Mouse (Mus musculus) liver, adult 2 months (tissue): ENCODE measurements around the gene Abca7. TPM values are rescaled to one million over a fixed set of nuclear protein-coding genes. Genes with fewer than 3 reads are reported as not detected.

Experiments
- DNase-seq: peaks from one replicate; pipeline ENCODE4 v3.0.0-alpha.2; 2011; ENCODE audit warnings: low read depth, low spot score; ENCODE audit errors: extremely low read depth
- H3K27ac ChIP-seq: fragments of 200-500 bp; replicated peaks from 2 replicates; pipeline ENCODE4 v1.5.1; 2012; ENCODE audit warnings: low read depth, mild to moderate bottlenecking, control low read depth, inconsistent platforms, low read length; ENCODE audit not compliant: insufficient read depth
- H3K27me3 ChIP-seq: fragments of 200-500 bp; 2 replicates; pipeline ENCODE4 v1.6.1; 2012; ENCODE audit warnings: mild to moderate bottlenecking, moderate library complexity, low read length, inconsistent platforms; ENCODE audit not compliant: control insufficient read depth, insufficient read depth
- H3K36me3 ChIP-seq: fragments of 200-500 bp; 2 replicates; pipeline ENCODE4 v1.6.1; 2012; ENCODE audit warnings: low read length, inconsistent platforms; ENCODE audit not compliant: control insufficient read depth, insufficient read depth
- H3K4me1 ChIP-seq: fragments of 200-500 bp; 2 replicates; pipeline ENCODE4 v1.6.1; 2011; ENCODE audit warnings: low read length; ENCODE audit not compliant: control insufficient read depth, insufficient read depth
- H3K4me3 ChIP-seq: fragments of 200-500 bp; 2 replicates; pipeline ENCODE4 v1.5.1; 2011; ENCODE audit warnings: low read depth, mild to moderate bottlenecking, control low read depth, low read length, moderate library complexity; ENCODE audit not compliant: insufficient read depth
- H3K79me2 ChIP-seq: fragments of 200-500 bp; 2 replicates; pipeline ENCODE4 v1.6.1; 2012; ENCODE audit warnings: inconsistent platforms, mild to moderate bottlenecking, low read length, moderate library complexity; ENCODE audit not compliant: control insufficient read depth, insufficient read depth
- H3K9ac ChIP-seq: fragments of 200-500 bp; 2 replicates; pipeline ENCODE4 v1.6.1; 2012; ENCODE audit warnings: low read depth, mild to moderate bottlenecking, control low read depth, inconsistent platforms, low read length
- CTCF ChIP-seq: fragments of 200-500 bp; IDR thresholded peaks from 2 replicates; pipeline ENCODE4 v1.5.1; 2011; ENCODE audit warnings: low read depth, low read length, control low read depth
- POLR2A ChIP-seq: fragments of 200-500 bp; IDR thresholded peaks from 2 replicates; pipeline ENCODE4 v1.6.1; 2011; ENCODE audit warnings: low read length, control low read depth; ENCODE audit not compliant: insufficient read depth; ENCODE audit errors: extremely low read depth
- WGBS: fragments of 180-500 bp; shearing (Covaris S2); methylation state at CpG from one replicate; pipeline ENCODE4 v1.1.7; 2018; 5-methylcytosine and 5-hydroxymethylcytosine counted together
- polyA plus RNA-seq: library from polyadenylated mRNA; depleted of rRNA; stranded (reverse); fragments of >200 nt; gene quantifications from 2 replicates; pipeline ENCODE4 v1.2.3, GENCODE M21; 2012
- total RNA-seq: library from RNA; depleted of rRNA; stranded (reverse); fragments of >200 nt; gene quantifications from 2 replicates; pipeline ENCODE4 v1.2.3, GENCODE M21; 2014

The Abca7 gene
- total and polyA plus RNA-seq, 2 experiments: 1.4 to 3.2 TPM

DNA sequence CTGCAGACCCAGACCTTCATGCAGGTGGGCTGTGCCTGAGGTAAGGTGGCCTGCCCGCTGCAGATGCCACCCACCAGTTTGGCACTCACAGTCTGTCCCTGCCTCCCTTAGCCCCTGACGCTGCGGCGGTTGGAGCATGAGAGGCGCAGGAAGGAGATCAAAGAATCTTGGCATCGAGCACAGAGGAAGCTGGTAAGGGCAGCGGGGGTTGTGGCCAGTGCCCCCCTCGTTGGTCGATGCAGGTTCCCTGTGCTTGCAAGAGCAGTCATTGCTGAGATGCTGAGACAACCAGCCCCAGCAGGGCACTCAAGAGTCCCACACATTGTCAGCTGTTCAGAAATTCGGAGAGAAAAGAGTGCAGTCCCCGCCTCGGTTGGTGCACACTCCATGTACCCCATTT lies 25.9 kb downstream of the Abca7 start:
- H3K36me3 ChIP-seq: no peaks in the 10 kb centered on the region
- no peak for TF ChIP-seq CTCF
- no peak for TF ChIP-seq POLR2A
- H3K4me3 ChIP-seq: no peak overlapping the region
- H3K27me3 ChIP-seq: no peaks in the 10 kb centered on the region
- DNase-seq: no peak
- H3K4me1 ChIP-seq: no peaks in the 10 kb centered on the region
- WGBS: 91% methylated on average over 12 of the region's 12 CpGs
- H3K79me2 ChIP-seq: no peaks in the 10 kb centered on the region
- no peak overlapping the region for H3K27ac ChIP-seq
- no peak overlapping the region for H3K9ac ChIP-seq

DNA sequence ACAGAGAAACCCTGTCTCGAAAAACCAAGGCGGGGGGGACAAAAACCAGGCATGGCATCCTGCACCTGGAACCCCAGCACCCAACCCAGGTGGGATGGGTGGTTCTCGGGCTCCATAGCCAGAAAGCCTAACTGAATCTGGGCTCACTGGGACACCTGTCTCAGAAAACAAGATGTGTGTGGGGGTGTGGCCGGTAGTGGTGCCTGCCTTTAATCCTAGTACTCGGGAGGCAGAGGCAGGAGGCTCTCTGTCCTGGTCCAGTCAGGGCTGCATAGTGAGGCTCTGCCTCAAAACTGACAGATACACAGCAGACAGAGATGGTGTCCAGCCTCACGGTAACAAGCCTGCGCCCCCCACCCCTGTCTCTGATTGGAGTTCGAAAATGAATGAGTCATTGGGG lies 26.5 kb downstream of the Abca7 start:
- no peaks in the 10 kb centered on the region for H3K79me2 ChIP-seq
- 95% methylated on average over 8 of the region's 8 CpGs for WGBS
- TF ChIP-seq POLR2A (no peak), CTCF (no peak)
- DNase-seq: no peak
- no peak overlapping the region for H3K4me3 ChIP-seq
- no peak overlapping the region for H3K27ac ChIP-seq
- no peaks in the 10 kb centered on the region for H3K36me3 ChIP-seq
- H3K27me3 ChIP-seq: no peaks in the 10 kb centered on the region
- H3K9ac ChIP-seq: no peak overlapping the region
- no peaks in the 10 kb centered on the region for H3K4me1 ChIP-seq

DNA sequence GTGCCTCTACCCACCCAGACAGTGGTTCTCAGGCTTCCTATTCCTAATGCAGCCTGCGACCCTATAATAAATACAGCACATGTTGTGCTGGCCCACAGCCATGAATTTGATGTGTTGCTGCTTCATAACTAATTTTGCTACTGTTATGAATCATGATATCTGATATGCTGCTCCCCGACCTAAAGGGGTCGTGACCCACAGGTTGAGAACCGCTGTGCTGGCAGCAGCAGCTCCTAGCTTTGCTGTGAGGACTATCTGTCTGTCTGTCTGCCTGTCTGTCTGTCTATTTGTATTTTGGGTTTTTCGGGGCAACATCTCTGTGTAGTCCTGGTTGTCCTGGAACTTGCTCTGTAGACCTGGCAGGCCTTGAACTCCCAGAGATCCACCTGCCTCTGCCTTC lies 27.5 kb downstream of the Abca7 start:
- Histone ChIP-seq H3K4me1 (no peaks in the 10 kb centered on the region), H3K79me2 (no peaks in the 10 kb centered on the region), H3K4me3 (no peak overlapping the region), H3K27ac (no peak overlapping the region), H3K36me3 (no peaks in the 10 kb centered on the region), H3K9ac (no peak overlapping the region), H3K27me3 (no peaks in the 10 kb centered on the region)
- 55% methylated on average over 5 of the region's 5 CpGs for WGBS
- no peak for DNase-seq
- no peak for TF ChIP-seq POLR2A
- no peak for TF ChIP-seq CTCF

DNA sequence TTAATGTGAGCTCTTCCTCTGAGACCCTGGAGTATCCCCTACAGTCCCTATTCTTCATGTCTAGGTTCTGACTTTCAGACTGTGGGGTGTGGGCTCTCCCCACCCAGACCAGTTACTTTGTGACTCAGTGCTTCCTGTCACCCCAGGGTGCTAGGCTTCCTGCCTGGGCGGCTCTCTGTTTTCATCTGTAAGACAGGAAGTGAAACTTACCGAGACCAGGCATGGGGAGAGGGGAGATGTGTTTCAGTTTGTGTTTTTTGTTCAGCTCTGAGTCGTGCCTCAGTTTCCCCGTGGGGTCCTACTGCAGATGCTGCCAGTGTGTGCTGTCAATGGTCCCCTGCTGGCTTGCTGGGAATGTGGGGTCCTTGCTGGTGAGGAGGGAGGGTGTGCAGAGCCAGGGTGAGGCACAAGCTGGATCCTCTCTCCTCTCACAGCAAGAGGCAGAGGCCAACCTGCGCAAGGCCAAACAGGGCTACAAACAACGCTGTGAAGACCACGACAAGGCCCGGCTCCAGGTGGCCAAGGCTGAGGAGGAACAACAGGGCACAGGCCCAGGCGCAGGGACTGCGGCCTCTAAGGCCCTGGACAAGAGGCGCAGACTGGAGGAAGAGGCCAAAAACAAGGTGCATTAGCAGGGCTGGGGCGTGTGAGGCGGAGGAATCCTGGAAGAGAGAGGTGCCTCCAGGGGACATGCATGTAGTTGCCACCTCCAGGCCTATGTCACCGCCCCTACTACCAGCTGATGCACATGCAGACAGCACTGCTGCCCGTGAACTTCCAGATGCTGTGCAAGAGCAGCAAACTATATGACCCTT lies 28.1 kb downstream of the Abca7 start:
- WGBS: 81% methylated on average over 15 of the region's 15 CpGs
- H3K9ac ChIP-seq: no peak overlapping the region
- no peaks in the 10 kb centered on the region for H3K4me1 ChIP-seq
- H3K36me3 ChIP-seq: no peaks in the 10 kb centered on the region
- no peak for DNase-seq
- H3K79me2 ChIP-seq: no peaks in the 10 kb centered on the region
- no peak overlapping the region; the same call in 1 of the 2 replicates for H3K27ac ChIP-seq
- no peak for TF ChIP-seq POLR2A
- TF ChIP-seq CTCF: no peak
- H3K4me3 ChIP-seq: no peak overlapping the region
- H3K27me3 ChIP-seq: no peaks in the 10 kb centered on the region

DNA sequence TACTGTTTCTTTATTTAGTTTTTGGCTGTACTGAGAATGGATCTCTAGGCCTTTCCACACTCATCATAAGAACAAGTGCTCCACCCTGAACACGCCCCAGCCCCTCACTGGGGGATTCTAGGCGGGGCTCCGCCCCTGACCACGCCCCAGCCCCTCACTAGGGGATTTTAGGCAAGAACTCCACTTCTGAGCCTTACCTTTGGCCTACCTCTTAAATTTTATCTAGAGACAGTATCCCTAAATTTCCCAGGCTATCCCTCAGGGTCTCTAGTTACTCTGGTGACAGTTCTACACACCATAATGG lies 28.7 kb downstream of the Abca7 start:
- Histone ChIP-seq H3K9ac (no peak overlapping the region), H3K36me3 (no peaks in the 10 kb centered on the region), H3K27me3 (no peaks in the 10 kb centered on the region), H3K79me2 (no peaks in the 10 kb centered on the region), H3K27ac (no peak overlapping the region), H3K4me1 (no peaks in the 10 kb centered on the region), H3K4me3 (no peak overlapping the region)
- WGBS: 61% methylated on average over 4 of the region's 4 CpGs
- no peak for DNase-seq
- TF ChIP-seq CTCF (no peak), POLR2A (no peak)

DNA sequence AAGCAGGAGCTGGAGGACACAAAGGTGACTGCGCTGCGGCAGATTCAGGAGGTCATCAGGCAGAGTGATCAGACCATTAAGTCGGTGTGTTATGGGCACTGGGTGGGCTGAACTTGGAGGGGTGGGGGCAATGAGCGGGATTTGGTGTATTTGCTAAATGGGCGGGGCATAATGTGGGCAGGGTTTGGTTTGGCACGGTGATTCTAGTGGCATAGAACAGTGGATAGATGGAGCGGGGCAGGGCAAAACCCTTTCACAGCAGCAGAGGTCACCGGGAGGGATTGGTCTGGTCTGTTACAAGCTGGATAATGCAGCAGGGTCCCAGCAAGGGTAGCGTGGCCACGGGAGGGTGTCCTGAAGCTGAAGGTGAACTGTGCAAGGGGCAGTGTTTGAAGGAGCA lies 29.2 kb downstream of the Abca7 start:
- Histone ChIP-seq H3K4me3 (no peak overlapping the region), H3K27me3 (no peaks in the 10 kb centered on the region), H3K27ac (no peak overlapping the region), H3K4me1 (no peaks in the 10 kb centered on the region), H3K36me3 (no peaks in the 10 kb centered on the region), H3K9ac (no peak overlapping the region), H3K79me2 (no peaks in the 10 kb centered on the region)
- no peak for DNase-seq
- WGBS: 85% methylated on average over 10 of the region's 10 CpGs
- TF ChIP-seq CTCF (no peak), POLR2A (no peak)
